Mouse (Mus musculus): ENCODE results near the gene Dgkb.

GRCm38 (mm10) chr12:37769844-37770243 is 47.7 kb upstream of the Dgkb start:
- no peak for TF ChIP-seq POLR2A (IDR thresholded peaks at IDR 0.05; ENCODE audit: extremely low read depth, insufficient read depth, low read length)
- no peak for TF ChIP-seq CTCF (IDR thresholded peaks at IDR 0.05; ENCODE audit: extremely low read depth, insufficient read depth, low read length)
